ENCODE assay signal across 26 mouse cellular contexts in genomic region chr15:10579159-10579558, GRCm38 (mm10). TPM values are rescaled to one million over a fixed set of nuclear protein-coding genes. Genes with fewer than 3 reads are reported as not detected.
"Had no signal": no experiment of that assay in that cellular context is flagged by ENCODE, and none has a peak within 500 bp of the region (broad histone marks: within the 10 kb centered on the region; RNA-seq: fewer than 3 reads in every experiment).

No protein-coding gene starts in this region.

- H3K4me2 ChIP-seq: intestine, embryonic 15.5 days; limb, embryonic 15.5 days; liver, embryonic 11.5 days; lung, embryonic 14.5 days; midbrain, embryonic 12.5 days; midbrain, embryonic 15.5 days; neural tube, embryonic 12.5 days; neural tube, embryonic 15.5 days had no signal

- H3K4me3 ChIP-seq: intestine, embryonic 15.5 days; layer of hippocampus, adult 2 months; limb, embryonic 15.5 days; midbrain, embryonic 12.5 days; midbrain, embryonic 15.5 days; neural tube, embryonic 12.5 days; neural tube, embryonic 15.5 days had no signal

- H3K9me3 ChIP-seq: intestine, embryonic 15.5 days; limb, embryonic 15.5 days; midbrain, embryonic 12.5 days; midbrain, embryonic 15.5 days; neural tube, embryonic 12.5 days; neural tube, embryonic 15.5 days had no signal

- H3K27ac ChIP-seq: intestine, embryonic 15.5 days; layer of hippocampus, adult 2 months; liver, embryonic 14.5 days; macrophage; midbrain, embryonic 12.5 days; midbrain, embryonic 15.5 days; neural tube, embryonic 12.5 days; neural tube, embryonic 15.5 days; stomach, postnatal 0 days had no signal

- H3K9ac ChIP-seq: intestine, embryonic 15.5 days; limb, embryonic 15.5 days; liver, embryonic 14.5 days; liver, postnatal 0 days; lung, embryonic 14.5 days; midbrain, embryonic 12.5 days; midbrain, embryonic 15.5 days; neural tube, embryonic 12.5 days; neural tube, embryonic 15.5 days had no signal

- H3K27me3 ChIP-seq: intestine, embryonic 15.5 days; limb, embryonic 15.5 days; midbrain, embryonic 12.5 days; midbrain, embryonic 15.5 days; neural tube, embryonic 12.5 days; neural tube, embryonic 15.5 days had no signal

- DNase-seq: kidney, adult 11 months; kidney, postnatal 10 days; layer of hippocampus, adult 9-11 months; liver, postnatal 0 days; lung, embryonic 14.5 days; right cerebral cortex, adult 18-20 months; right cerebral cortex, postnatal 14 days; right cerebral cortex, postnatal 4 days; thymus, adult 2 months; thymus, postnatal 14 days; thymus, postnatal 4 days had no signal

- ATAC-seq: intestine, embryonic 15.5 days; liver, postnatal 0 days; midbrain, embryonic 15.5 days had no signal

- H3K4me1 ChIP-seq: intestine, embryonic 15.5 days; limb, embryonic 15.5 days; midbrain, embryonic 12.5 days; midbrain, embryonic 15.5 days; neural tube, embryonic 12.5 days; neural tube, embryonic 15.5 days had no signal

RNA-seq across cellular contexts. Expression of gene Ttc23l, which starts 20.7 kb away (rescaled TPM):
- polyA plus RNA-seq: intestine, embryonic 15.5 days; large intestine, adult 2 months; limb, embryonic 11.5 days; limb, embryonic 15.5 days; liver, embryonic 11.5 days; liver, embryonic 14.5 days; liver, postnatal 0 days; lung, embryonic 14.5 days; lung, postnatal 0 days; macrophage; midbrain, embryonic 12.5 days; midbrain, embryonic 15.5 days; neural tube, embryonic 12.5 days; neural tube, embryonic 15.5 days; stomach, embryonic 14.5 days; stomach, postnatal 0 days; thymus, adult 2 months had no signal
